Mouse (Mus musculus): Measurements from ENCODE around the gene Tmub1. TPM values are rescaled to one million over a fixed set of nuclear protein-coding genes. Genes with fewer than 3 reads are reported as not detected.

Gene Tmub1
- polyA plus RNA-seq, 1 experiment, result 135 TPM

DNA sequence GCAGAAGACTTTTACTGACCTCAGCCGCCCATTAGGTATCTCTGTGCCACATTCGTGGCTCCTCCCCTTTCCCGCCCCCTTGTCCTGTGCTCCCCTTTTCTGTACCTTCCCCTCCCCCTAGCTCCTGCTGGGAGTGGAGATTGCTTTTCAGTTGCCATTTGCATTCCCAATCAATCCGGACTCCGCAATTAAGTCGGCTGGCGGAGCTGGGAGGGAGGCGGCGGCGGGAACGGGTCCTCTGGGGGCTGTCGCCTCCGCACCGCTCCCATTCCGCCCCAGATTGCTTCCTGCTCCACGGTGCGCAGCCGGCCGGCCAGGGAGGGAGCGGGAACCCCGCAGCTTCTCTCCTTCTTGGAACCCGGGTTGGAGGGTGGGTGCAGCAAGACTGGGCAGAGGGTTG lies 37.3 kb upstream of the Tmub1 start:
- Histone ChIP-seq H3K27ac (ENCODE audit: insufficient read depth, low read depth, low read length) (no peak overlapping the region), H3K27me3 (ENCODE audit: control insufficient read depth, insufficient read depth, low read length) (no peaks in the 10 kb centered on the region), H3K4me1 (ENCODE audit: control insufficient read depth, insufficient read depth, insufficient read length, low read length) (peaks cover 4% of the 10 kb centered on the region), H3K4me3 (ENCODE audit: low read depth, low read length) (no peak overlapping the region), H3K36me3 (ENCODE audit: control insufficient read depth, insufficient read depth, low read length) (peaks cover 34% of the 10 kb centered on the region)
- WGBS, result 65% methylated on average over 22 of the region's 22 CpGs
- TF ChIP-seq CTCF (IDR thresholded peaks at IDR 0.05; ENCODE audit: extremely low read depth, insufficient read length, insufficient replicate concordance, low read depth, low read length) (no peak), POLR2A (IDR thresholded peaks at IDR 0.05; ENCODE audit: low read depth, low read length) (no peak)

- WGBS, result 13% methylated on average over 11 of the region's 11 CpGs
- H3K4me1 ChIP-seq (ENCODE audit: control insufficient read depth, insufficient read depth, insufficient read length, low read length), result peaks cover 4% of the 10 kb centered on the region
- H3K27ac ChIP-seq (ENCODE audit: insufficient read depth, low read depth, low read length), result peak overlapping the region; percentile 81
- H3K27me3 ChIP-seq (ENCODE audit: control insufficient read depth, insufficient read depth, low read length), result no peaks in the 10 kb centered on the region
- peak; percentile 89 for TF ChIP-seq CTCF (IDR thresholded peaks at IDR 0.05; ENCODE audit: extremely low read depth, insufficient read length, insufficient replicate concordance, low read depth, low read length)
- TF ChIP-seq POLR2A (IDR thresholded peaks at IDR 0.05; ENCODE audit: low read depth, low read length), result no peak; the same call in 1 of the 2 replicates
- H3K4me3 ChIP-seq (ENCODE audit: low read depth, low read length), result peak overlapping the region; percentile 57
- peaks cover 33% of the 10 kb centered on the region for H3K36me3 ChIP-seq (ENCODE audit: control insufficient read depth, insufficient read depth, low read length)
These were observed 35.7 kb upstream of the Tmub1 start for GRCm38 (mm10) chr5:24483326-24483725.

GRCm38 (mm10) chr5:24482247-24483079 lies 34.8 kb upstream of the Tmub1 start:
- Histone ChIP-seq H3K27ac (ENCODE audit: insufficient read depth, low read depth, low read length) (peak overlapping the region; percentile 81), H3K36me3 (ENCODE audit: control insufficient read depth, insufficient read depth, low read length) (peaks cover 33% of the 10 kb centered on the region), H3K27me3 (ENCODE audit: control insufficient read depth, insufficient read depth, low read length) (no peaks in the 10 kb centered on the region), H3K4me3 (ENCODE audit: low read depth, low read length) (peak overlapping the region; percentile 57), H3K4me1 (ENCODE audit: control insufficient read depth, insufficient read depth, insufficient read length, low read length) (peaks cover 4% of the 10 kb centered on the region)
- no peak for TF ChIP-seq CTCF (IDR thresholded peaks at IDR 0.05; ENCODE audit: extremely low read depth, insufficient read length, insufficient replicate concordance, low read depth, low read length)
- no peak for TF ChIP-seq POLR2A (IDR thresholded peaks at IDR 0.05; ENCODE audit: low read depth, low read length)
- 30% methylated on average over 41 of the region's 41 CpGs for WGBS

DNA sequence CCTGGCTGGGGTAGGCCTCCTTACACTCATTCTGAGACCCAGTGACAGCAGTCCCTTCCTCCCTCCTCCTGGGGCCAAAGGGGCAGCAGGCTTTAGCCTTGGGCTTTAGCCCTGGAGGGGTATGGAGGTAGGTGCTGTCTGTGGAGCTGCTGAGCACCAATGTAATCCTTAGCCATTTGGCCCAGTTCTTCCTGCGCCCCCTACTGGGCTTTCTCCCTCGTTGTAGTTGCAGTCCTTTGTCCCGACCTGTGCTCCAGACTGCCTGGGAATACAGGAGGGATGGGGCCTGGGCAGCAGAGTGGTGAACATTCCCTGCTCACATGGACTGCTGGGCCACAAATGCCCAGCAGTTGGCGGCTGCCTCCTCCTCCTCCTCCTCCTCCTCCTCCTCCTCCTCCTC lies 34.0 kb upstream of the Tmub1 start:
- Histone ChIP-seq H3K4me3 (ENCODE audit: low read depth, low read length) (no peak overlapping the region), H3K4me1 (ENCODE audit: control insufficient read depth, insufficient read depth, insufficient read length, low read length) (peaks cover 4% of the 10 kb centered on the region), H3K27ac (ENCODE audit: insufficient read depth, low read depth, low read length) (no peak overlapping the region), H3K27me3 (ENCODE audit: control insufficient read depth, insufficient read depth, low read length) (no peaks in the 10 kb centered on the region), H3K36me3 (ENCODE audit: control insufficient read depth, insufficient read depth, low read length) (peaks cover 35% of the 10 kb centered on the region)
- TF ChIP-seq POLR2A (IDR thresholded peaks at IDR 0.05; ENCODE audit: low read depth, low read length), result no peak
- TF ChIP-seq CTCF (IDR thresholded peaks at IDR 0.05; ENCODE audit: extremely low read depth, insufficient read length, insufficient replicate concordance, low read depth, low read length), result peak; percentile 73; the same call in 1 of the 2 replicates
- 4% methylated on average over 4 of the region's 4 CpGs for WGBS

DNA sequence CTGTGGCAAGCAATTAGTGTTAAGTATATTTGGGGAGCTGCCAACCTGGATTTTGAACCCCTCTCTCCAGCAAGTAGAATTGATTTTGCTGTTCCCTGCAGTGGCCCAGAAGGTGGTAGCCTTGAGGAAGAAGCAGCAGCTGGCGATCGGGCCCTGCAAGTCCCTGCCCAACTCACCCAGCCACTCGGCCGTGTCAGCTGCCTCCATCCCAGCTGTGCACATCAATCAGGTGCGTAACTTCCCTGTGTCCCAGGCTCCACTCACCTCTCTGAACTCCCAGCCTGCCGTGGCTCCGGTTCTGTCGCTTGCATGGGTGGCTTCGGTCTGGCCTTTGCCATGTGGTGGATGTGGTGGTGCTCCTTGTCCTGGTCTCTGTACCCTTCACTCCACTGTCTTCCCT lies 30.3 kb upstream of the Tmub1 start:
- Histone ChIP-seq H3K4me3 (ENCODE audit: low read depth, low read length) (no peak overlapping the region), H3K36me3 (ENCODE audit: control insufficient read depth, insufficient read depth, low read length) (peaks cover 32% of the 10 kb centered on the region), H3K27me3 (ENCODE audit: control insufficient read depth, insufficient read depth, low read length) (no peaks in the 10 kb centered on the region), H3K4me1 (ENCODE audit: control insufficient read depth, insufficient read depth, insufficient read length, low read length) (peaks cover 23% of the 10 kb centered on the region), H3K27ac (ENCODE audit: insufficient read depth, low read depth, low read length) (no peak overlapping the region)
- 90% methylated on average over 9 of the region's 9 CpGs for WGBS
- TF ChIP-seq CTCF (IDR thresholded peaks at IDR 0.05; ENCODE audit: extremely low read depth, insufficient read length, insufficient replicate concordance, low read depth, low read length) (no peak), POLR2A (IDR thresholded peaks at IDR 0.05; ENCODE audit: low read depth, low read length) (no peak)

GRCm38 (mm10) chr5:24475476-24476241 lies 28.0 kb upstream of the Tmub1 start:
- Histone ChIP-seq H3K27me3 (ENCODE audit: control insufficient read depth, insufficient read depth, low read length) (no peaks in the 10 kb centered on the region), H3K4me3 (ENCODE audit: low read depth, low read length) (no peak overlapping the region), H3K4me1 (ENCODE audit: control insufficient read depth, insufficient read depth, insufficient read length, low read length) (peaks cover 22% of the 10 kb centered on the region), H3K36me3 (ENCODE audit: control insufficient read depth, insufficient read depth, low read length) (peaks cover 29% of the 10 kb centered on the region), H3K27ac (ENCODE audit: insufficient read depth, low read depth, low read length) (no peak overlapping the region)
- TF ChIP-seq CTCF (IDR thresholded peaks at IDR 0.05; ENCODE audit: extremely low read depth, insufficient read length, insufficient replicate concordance, low read depth, low read length) (no peak), POLR2A (IDR thresholded peaks at IDR 0.05; ENCODE audit: low read depth, low read length) (no peak)
- 44% methylated on average over 6 of the region's 6 CpGs for WGBS

- Histone ChIP-seq H3K4me1 (ENCODE audit: control insufficient read depth, insufficient read depth, insufficient read length, low read length) (peaks cover 22% of the 10 kb centered on the region), H3K36me3 (ENCODE audit: control insufficient read depth, insufficient read depth, low read length) (peaks cover 21% of the 10 kb centered on the region), H3K4me3 (ENCODE audit: low read depth, low read length) (peak overlapping the region; percentile 68), H3K27me3 (ENCODE audit: control insufficient read depth, insufficient read depth, low read length) (no peaks in the 10 kb centered on the region), H3K27ac (ENCODE audit: insufficient read depth, low read depth, low read length) (no peak overlapping the region)
- WGBS, result 18% methylated on average over 67 of the region's 67 CpGs
- TF ChIP-seq CTCF (IDR thresholded peaks at IDR 0.05; ENCODE audit: extremely low read depth, insufficient read length, insufficient replicate concordance, low read depth, low read length) (no peak), POLR2A (IDR thresholded peaks at IDR 0.05; ENCODE audit: low read depth, low read length) (no peak)
These were observed 27.1 kb upstream of the Tmub1 start for GRCm38 (mm10) chr5:24474723-24475261.

All from small intestine, adult 2 months (tissue).